Mouse (Mus musculus) heart, postnatal 0 days (tissue): Measurements from ENCODE around the gene Gba2.

Experiments used
- CTCF ChIP-seq: IDR thresholded peaks from 2 replicates; pipeline ENCODE4 v1.5.1; 2016; ENCODE audit warnings: antibody characterized with exemption, control low read depth, low read depth
- EP300 ChIP-seq: IDR thresholded peaks from 2 replicates; pipeline ENCODE4 v1.6.1; 2016; ENCODE audit warnings: antibody characterized with exemption, low read depth

DNA sequence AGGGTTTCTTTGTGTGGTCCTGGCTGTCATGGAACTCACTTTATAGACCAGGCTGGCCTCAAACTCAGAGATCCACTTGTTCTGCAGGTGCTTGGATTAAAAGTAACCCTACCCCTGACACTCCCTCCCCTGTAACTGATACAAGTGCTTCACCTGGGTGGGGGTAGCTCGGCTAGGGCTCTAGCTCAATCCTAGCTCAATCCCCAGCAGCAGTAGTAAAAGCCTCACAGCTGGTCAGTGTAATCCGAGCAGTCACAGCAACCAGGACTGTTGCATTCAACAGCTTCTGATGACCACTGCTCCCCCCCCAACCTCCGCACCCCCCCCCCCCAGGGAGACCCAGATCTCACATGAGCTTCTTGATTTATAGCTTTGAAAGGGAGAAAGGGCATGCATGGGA lies 36.6 kb downstream of the Gba2 start:
- TF ChIP-seq CTCF (no peak), EP300 (no peak)
